Mouse (Mus musculus): Measurements from ENCODE around the gene Dnase1l3.
"Not testable (repeated sequence)": the region's sequence is repeated elsewhere in the genome, so short reads cannot be mapped to it uniquely, and the experiment has no call there.

The Dnase1l3 gene

DNA sequence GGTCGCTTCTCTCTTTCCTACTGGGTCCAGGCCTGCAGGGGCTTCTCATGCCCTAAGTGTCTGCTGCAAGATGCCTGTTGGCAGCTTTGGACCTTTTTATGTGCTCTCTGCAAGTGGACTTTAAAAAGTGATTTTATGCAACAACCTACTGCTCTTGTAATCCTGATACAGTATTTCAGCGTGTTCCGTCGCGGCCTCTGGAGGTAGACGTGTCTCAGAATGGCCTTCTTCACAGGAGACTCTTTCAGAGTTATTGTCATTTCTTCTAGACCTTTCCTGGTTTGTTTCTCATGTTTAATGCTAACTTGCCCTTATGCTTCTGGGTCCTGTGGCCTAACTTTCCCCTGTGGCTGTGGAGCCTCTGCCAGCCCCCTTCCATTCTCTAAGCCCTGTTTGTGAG is 21.4 kb upstream of the Dnase1l3 start:
- no peak for DNase-seq (ENCODE audit: extremely low read depth, low read depth, low spot score)

DNA sequence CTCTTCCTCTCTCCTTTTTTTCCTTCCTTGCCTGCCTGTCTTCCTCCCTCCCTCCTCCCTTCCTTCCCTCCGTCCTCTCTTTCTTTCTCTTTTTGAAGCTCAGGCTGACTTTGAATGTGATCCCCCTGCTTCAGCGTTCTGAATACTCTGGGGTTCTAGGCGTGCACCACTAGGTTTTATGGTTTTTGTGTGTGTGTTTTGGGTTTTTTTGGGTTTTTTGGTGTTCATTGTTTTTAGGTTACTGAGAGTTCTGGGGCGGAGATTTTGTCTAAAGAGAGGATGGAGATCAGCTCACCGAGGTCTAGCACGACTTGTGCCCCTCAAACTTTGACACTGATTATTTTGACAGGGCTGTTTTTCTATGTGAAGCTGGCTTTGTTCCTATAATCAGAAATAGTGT is 17.6 kb upstream of the Dnase1l3 start:
- DNase-seq (ENCODE audit: extremely low read depth, low read depth, low spot score): no peak

DNA sequence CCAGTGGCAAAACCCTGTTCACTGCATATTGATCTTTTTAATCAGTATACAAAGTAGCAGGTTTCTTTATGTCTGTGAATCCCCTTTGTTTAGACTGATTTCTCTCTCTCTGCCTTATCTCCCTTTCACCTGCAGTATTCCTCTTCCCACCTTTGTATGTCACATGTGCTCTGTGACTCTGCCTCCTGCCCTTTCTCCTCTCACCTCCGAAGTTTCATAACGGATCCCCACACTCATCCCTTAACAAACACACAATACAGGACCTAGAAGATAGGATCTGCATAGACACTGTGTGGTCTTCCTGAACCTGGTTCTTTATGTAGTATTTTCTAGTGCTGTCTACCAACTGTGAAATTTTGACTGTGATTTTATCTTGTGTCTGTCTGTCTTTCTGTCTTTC is 16.9 kb upstream of the Dnase1l3 start:
- no peak for DNase-seq (ENCODE audit: extremely low read depth, low read depth, low spot score)

DNA sequence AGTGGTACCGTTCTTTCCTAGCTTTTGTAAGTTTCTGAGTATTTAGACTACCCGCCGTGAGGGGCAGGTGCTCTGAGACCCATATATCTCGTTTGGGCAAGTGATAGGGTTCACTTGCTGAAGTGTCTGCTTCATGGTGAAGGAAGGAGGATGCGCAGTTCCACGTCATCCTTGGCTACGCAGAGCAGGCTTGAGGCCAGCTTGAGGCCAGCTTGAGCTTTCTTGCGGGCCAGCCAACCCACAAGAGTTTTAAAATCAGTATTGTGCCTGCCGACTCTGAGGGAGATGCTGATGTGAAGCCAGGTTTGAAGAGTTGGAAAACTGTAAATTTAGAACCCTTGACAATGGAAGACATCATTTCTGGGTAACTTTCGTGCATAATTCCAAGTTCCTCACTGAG is 13.6 kb upstream of the Dnase1l3 start:
- no peak for DNase-seq (ENCODE audit: extremely low read depth, low read depth, low spot score)

DNA sequence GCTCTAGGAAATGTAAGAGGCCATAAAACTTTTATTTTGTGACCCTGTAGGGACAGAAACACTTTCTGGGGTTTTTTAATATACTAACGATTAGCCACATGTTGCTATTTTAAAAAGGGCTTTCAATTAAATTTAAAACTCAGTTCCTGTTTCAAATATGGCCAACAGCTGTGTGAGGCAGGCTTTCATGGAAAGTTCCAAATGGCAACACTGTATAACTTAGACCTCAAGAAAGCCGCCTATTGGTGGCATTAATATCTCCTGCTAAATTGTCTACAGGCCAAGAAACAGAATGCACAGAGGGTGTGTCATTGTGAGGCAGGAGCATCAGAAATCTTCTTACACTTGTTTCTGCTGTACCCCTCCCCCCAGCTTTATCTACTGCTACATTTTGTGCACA is 13.1 kb upstream of the Dnase1l3 start:
- no peak for DNase-seq (ENCODE audit: extremely low read depth, low read depth, low spot score)

DNA sequence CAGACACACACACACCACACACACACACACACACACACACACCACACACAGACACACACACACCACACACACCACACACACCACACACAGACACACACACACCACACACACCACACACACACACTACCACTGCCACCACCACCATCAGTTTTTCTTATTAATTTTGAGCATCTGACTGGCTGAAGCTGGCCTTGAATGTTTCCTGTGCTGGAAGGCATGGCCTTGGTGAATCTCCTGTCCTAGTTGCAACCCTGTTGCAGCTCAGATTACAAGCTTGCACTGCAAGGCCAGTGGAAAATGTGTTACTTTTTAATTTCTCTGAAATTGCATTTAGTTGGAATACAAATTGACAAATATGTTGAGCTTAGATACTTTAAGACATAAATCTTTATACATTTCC is 12.7 kb upstream of the Dnase1l3 start:
- DNase-seq (ENCODE audit: extremely low read depth, low read depth, low spot score): no peak

DNA sequence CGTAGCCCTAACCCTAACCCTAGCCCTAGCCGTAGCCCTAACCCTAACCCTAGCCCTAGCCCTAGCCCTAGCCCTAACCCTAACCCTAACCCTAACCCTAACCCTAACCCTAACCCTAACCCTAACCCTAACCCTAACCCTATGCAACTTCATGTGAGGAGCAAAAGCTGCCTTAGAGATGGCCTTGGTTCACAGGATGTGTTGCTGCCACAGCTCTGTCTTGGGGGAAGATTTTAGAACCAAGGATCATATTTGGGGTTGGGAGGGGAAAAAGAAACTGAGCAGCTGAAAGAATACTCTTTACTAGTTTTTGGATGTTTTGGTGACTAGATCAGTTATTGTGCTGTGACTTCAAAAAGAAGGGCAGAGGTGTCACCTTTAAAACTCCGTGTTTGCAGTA is 11.7 kb upstream of the Dnase1l3 start:
- not testable (repeated sequence) for DNase-seq (ENCODE audit: extremely low read depth, low read depth, low spot score)

DNA sequence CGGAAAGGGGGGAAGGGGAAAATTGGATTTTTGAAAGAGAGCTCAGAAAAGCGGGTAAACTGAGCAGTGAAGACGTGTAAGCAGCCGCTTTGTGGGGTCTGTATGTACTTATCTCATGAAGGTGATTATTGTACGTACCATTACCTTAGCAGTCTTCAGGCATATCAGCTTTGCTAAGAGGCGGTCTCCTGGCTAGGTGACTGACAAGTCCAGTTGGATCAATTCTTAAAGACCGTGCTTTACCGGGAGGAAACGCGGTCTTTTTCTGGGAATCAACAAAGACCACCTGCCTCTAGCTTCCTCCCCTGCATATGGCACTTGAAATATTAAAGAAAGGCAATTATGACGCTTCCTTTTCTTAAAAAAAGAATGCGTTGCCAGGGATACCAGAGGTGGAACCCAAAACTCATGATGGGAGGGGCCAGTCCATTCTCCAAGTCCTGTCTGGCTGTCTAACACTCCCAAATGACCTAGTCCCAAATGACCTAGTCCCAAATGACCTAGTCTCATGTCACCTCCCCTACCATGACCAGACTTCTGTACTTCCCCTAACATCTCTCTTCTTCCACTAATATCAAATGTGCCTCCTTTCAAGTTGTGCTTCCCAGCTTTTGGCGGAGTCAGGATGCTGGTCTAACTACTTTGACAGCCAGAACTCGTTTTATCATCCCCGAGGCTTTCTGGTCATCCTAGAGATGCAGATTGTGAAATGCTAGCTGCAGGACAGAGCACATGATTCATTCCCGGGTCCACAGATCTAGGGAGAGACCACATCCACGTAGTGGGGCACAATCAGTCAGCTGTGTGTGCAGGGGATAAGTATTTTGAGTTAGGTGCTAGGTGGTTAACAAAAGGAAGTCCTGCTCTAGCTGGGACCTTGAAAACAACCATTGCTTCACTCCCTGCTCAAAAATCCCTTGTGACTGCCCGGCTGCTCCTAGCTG is 9.6 kb upstream of the Dnase1l3 start:
- no peak for DNase-seq (ENCODE audit: extremely low read depth, low read depth, low spot score)

DNA sequence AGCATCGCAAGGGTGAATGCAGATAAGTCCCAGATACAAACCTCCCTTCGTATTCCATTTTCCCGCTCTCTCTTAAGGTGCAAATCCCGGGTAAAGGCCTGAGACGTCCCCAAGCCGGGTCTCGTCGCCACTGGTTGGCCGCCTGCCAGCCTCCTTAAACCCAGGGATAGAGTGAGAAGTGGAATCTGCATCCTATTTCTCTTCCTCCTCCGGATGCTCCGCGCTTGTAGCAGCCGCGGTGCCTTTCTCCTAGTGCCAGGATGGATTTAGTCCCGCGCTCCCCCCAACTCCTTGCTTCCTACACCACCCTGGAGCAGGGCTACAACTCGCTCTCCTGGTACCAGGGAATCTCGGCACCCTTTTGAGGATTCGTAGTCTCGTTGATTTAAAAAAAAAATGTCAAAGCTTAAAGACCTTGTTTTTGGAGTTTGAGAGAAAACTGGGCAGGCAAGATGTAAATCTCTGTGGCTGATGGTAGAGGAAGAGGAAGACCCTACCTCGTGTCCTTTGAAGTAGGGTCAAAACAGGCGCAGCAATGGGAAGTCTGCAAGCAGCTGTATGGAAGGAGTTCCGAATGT is 8.8 kb upstream of the Dnase1l3 start:
- DNase-seq (ENCODE audit: extremely low read depth, low read depth, low spot score): no peak

DNA sequence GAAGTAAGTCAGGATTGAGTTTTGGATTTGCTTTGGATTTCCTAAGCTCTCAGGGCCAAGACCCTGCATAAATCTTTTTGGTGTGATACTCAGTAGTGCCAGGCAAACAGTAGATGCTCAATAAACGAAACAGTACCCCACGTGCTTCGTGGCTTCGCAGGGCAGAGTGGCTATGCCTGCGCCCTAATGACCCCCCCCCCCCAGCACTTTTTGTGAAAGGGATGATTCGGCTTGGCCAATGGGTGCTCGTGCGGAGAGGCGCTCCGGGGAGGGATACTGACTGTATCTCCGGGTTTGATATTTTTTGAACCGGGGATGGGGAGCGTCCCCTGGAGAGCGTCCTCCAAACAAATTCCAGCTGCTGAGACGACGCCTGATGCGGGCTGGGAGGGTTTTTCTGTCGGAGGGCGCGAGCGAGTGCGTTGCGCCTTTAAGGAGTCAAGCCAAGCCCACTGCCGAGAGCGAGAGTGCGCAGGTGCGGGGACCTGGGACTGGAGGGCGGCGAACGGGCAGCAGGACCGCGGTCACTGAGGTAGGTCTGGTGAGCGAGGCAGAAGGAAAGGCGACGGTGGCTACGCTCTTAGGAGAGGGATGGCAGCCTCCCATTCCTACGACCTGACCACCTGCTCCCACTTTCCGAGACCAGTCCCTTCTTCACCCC is 8.2 kb upstream of the Dnase1l3 start, which contains the start of gene Abhd6:
TSS of gene Abhd6 (plus strand) at position 471 of the 661 bp plus-strand sequence.
- DNase-seq (ENCODE audit: extremely low read depth, low read depth, low spot score): no peak

DNA sequence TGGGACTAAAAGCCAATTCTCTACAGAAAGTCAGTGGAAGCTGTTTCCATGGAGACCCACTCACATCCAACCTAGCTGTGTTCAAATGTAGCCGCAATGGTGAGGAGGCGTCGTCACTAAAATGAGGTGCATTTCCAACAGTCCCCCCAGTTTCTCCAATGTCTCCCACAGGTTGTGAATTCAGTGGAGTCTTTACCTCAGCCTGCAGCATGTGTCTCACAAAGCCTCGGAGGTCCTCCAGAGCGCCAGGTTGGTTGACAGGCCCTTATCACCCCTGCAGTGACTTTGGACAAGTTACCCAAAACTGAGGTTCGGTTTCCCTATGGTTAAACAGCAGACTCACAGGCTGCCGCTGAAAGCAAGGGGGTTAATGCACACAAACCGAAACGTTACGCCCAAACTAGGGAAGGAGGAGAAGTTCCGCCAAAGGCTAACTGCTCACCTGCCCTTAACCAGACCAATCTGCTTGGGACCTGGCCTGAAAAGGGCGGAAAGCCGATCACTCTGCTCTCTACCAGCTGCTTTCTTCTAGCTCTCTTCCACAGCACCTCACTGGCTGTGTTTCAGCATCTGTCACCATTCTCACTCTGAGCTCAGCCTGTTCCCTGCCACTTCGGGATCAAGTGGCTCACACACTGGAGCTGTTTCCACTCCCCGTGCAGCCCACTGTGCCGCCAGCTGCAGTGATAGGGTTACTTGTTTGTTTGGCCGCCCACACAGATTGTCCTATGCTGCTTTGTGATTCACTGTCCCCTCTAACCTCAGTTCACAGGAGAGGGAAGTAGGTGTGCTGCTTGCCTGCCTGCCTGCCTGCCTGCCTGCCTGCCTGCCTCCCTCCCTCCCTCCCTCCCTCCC is 6.7 kb upstream of the Dnase1l3 start:
- DNase-seq (ENCODE audit: extremely low read depth, low read depth, low spot score): no peak

DNA sequence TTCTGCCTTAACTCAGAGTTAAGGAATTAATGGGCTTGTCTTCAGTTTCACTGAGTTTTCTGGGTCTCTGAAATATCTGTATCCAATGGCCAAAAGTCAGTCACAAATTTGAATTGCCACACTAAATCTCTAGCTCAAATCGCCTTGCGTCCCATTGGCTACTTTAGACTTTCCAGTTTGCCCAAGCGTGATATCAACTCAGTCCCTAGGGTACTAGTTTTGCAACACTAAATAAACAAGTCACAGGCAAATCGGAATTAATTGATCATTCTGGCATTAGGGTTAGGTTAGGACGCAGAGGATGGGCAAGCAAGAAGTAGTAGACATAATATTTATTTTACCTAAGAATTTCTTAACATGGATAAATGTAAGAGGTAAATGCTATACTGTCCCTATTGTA is 5.9 kb upstream of the Dnase1l3 start:
- no peak for DNase-seq (ENCODE audit: extremely low read depth, low read depth, low spot score)

DNA sequence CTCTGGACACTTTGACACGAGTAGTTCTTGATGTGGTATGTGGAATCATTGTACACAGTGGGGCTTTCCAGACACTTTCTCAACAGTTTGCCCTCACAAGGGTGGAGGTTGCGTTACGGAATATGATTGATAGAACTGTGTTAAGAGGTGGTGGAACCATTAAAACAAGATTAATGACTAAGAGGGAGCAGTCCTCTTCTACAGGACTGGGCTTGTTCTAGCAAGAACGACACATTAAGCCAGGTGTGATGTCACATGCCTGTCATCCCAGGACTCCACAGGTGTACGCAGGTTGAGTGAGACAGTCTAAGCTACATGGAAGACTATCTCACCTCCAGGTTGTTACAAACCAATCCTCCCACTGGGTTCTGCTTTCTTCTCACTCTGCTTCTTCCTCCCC is 5.1 kb upstream of the Dnase1l3 start:
- DNase-seq (ENCODE audit: extremely low read depth, low read depth, low spot score): peak; percentile 95

DNA sequence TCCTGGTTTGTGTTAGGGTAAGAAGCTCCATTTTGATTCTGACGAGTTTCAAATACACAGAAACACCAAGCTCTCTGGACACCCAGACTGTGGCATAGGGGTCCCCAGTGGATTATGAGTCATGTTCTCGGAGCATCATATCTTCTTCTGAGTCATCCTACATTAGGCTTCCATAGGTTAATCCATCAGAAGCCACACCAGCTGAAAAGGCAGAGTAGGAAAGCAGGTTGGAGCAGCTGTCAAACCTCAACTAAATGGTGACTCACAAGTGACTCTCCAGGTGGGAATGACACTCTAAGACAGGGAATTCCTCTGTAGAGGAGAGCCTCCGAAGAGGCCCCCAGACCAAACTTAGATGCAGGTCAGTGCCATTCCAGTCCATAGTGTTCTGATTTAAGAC is 4.7 kb upstream of the Dnase1l3 start:
- no peak for DNase-seq (ENCODE audit: extremely low read depth, low read depth, low spot score)

DNA sequence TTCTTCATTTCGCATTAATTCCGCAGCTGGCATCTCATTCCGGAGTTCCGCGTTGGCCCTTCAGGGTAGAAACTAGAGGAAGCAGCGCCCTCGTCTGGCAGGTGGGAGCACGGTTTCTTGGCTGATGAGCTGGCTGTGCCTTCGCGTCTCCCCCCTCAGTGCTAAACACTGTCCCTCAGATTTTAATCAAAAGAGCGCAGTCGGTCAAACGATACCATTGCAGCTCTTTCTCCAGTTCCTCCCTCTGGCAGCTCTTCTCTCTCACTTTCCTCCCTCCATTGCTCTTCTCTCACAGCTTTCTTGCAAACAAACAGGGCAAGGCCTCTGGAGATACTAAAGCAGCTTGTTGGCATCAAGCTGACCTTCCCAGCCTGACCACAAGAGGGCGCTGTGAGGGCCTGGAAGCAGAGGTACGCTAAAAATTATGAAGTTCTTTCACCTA is 2.9 kb upstream of the Dnase1l3 start:
- no peak for DNase-seq (ENCODE audit: extremely low read depth, low read depth, low spot score)

DNA sequence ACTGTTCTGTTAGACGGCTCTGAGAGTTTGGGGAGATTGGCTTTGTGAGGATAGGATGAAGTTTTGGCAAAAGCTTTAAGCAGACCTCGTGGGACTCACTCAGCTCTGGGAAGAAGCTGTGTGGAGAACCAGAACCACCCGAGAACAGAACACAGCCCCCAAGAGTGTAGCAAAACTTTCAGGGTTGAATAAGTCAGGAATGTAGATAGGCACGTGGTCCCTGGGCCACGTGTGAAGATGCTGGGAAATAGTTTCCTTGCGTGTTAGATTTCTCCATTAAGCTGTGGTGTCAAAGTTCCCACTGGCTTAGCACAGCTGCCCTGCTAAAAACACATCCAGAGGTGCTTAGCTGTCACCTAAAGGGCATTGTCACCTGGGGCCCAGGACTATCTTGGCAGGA is 2.2 kb downstream of the Dnase1l3 start:
- DNase-seq (ENCODE audit: extremely low read depth, low read depth, low spot score): no peak

DNA sequence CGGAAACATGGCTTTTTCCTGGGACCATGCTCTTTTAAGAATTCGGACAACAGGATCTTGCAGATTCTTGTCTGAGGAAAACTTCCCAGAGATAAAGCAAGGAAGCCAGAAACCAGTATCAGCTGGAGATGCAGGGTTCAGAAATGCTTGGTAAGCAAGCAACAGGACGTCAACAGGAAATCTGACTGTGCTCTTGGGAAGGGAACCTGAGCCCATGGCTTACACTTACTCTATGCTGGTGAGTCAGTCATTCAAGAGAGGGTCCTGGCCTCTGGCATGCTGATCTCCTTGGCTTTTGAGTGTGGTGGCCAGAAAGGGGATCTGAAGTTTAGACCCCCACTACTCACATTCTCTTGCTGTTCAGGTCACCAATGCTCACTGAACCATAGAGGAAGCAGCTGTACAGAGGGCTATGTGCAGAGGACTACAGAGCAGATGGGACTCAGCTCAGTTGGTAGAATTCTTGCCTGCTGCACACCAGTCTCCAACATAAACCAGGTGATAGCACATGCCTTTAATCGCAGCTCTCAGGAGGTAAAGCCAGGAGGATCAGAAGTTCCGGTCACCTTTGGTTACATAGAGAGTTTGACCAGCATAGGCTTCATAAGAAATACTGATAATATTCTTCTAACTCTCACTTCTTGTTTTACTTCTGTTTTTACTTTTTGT is 3.1 kb downstream of the Dnase1l3 start:
- no peak for DNase-seq (ENCODE audit: extremely low read depth, low read depth, low spot score)

DNA sequence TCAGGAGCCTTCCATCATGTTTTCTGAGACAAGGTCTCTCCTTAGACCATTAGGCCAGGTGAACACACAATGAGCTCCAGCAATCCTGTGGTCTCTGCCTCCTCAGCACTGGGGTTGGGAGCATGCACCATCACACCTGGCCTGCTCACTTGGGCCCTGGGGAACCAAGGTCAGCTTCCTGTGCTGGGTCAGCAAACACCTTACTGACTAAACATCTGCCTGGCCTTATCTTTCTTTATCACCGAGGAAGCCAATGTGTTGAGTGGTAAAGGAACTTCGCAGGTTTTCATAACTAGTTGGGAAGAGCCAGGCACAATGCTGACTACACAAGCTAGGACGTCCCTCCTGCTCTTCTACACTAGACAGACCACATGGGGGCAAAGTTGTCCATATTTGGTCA is 4.4 kb downstream of the Dnase1l3 start:
- no peak for DNase-seq (ENCODE audit: extremely low read depth, low read depth, low spot score)

DNA sequence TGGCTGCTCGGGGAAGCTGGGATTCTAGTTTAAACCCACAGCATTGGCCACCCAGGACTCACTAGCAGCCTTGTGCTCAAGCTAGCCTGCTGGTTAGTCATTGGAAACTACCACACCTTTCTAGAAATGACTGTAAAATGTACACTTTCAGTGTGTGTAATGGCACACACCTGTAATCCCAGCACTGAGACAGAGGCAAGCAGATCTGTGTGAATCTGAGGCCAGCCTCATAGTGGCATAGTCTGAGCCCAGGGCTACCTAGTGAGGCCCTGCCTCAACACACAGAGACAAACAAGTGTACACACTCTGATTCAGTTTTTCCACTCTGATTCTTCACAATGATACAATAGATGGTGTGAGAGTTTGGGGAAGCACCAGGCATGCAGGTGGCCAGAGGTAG is 5.0 kb downstream of the Dnase1l3 start:
- DNase-seq (ENCODE audit: extremely low read depth, low read depth, low spot score): no peak

DNA sequence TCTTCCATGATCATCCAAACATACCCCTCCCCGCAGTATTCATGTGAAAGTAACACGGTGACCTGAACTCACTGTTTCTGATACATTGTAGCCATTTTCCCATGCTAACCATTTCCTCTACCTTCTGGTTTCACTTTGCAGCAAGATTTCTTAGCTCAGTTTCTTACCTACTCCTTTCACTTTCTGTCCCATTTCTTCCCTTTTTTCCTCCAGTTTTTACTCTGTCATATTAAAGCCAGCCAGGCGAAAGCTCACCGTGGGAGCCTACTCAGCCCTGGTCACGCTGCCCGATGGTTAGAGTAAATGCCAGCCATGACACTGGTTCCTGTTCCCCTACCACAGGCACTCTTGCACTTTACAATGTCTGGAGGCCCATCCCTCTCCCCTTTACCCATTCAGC is 7.5 kb downstream of the Dnase1l3 start:
- no peak for DNase-seq (ENCODE audit: extremely low read depth, low read depth, low spot score)

Data from fat pad, adult 2 months (tissue).